Mouse (Mus musculus) stomach, postnatal 0 days (tissue): ENCODE results near the gene Trafd1.

Experiments used
- CTCF ChIP-seq: IDR thresholded peaks from 2 replicates; pipeline ENCODE4 v1.5.1; 2016; ENCODE audit warnings: antibody characterized with exemption, low read depth, mild to moderate bottlenecking, moderate library complexity
- EP300 ChIP-seq: optimal IDR thresholded peaks from 2 replicates; pipeline ENCODE3; 2016; ENCODE audit warnings: antibody characterized with exemption

- TF ChIP-seq CTCF (no peak), EP300 (no peak)
Observed at GRCm38 (mm10) chr5:121329333-121330058, 55.9 kb downstream of the Trafd1 start.
